Mouse (Mus musculus) midbrain, embryonic 13.5 days (tissue): Measurements from ENCODE around the gene Brat1. TPM values are rescaled to one million over a fixed set of nuclear protein-coding genes. Genes with fewer than 3 reads are reported as not detected.

Source experiments
- ATAC-seq: fragments of 200-750 bp; cut with Nextera tagmentation; 2 replicates; pipeline ENCODE4 v1.8.0; 2017; ENCODE audit warnings: mild to moderate bottlenecking, moderate TSS enrichment, moderate library complexity
- H3K27ac ChIP-seq: fragments of 300-500 bp; sonication (generic); 2 replicates; pipeline ENCODE4 v1.5.1; 2015; ENCODE audit warnings: inconsistent platforms, mild to moderate bottlenecking, moderate library complexity
- H3K27me3 ChIP-seq: fragments of 300-500 bp; sonication (generic); 2 replicates; pipeline ENCODE4 v1.6.1; 2015; ENCODE audit warnings: mild to moderate bottlenecking, inconsistent platforms
- H3K36me3 ChIP-seq: fragments of 300-500 bp; sonication (generic); 2 replicates; pipeline ENCODE4 v1.6.1; 2015; ENCODE audit warnings: mild to moderate bottlenecking, inconsistent platforms
- H3K4me1 ChIP-seq: fragments of 300-500 bp; sonication (generic); replicated peaks from 2 replicates; pipeline ENCODE4 v1.6.1; 2015; ENCODE audit warnings: inconsistent platforms
- H3K4me2 ChIP-seq: fragments of 300-500 bp; sonication (generic); replicated peaks from 2 replicates; pipeline ENCODE4 v1.6.1; 2015; ENCODE audit warnings: moderate library complexity, mild to moderate bottlenecking, inconsistent platforms
- H3K4me3 ChIP-seq: fragments of 300-500 bp; sonication (generic); replicated peaks from 2 replicates; pipeline ENCODE4 v1.5.1; 2015; ENCODE audit warnings: mild to moderate bottlenecking, inconsistent platforms
- H3K9ac ChIP-seq: fragments of 300-500 bp; sonication (generic); replicated peaks from 2 replicates; pipeline ENCODE4 v1.6.1; 2015; ENCODE audit warnings: mild to moderate bottlenecking, inconsistent platforms
- H3K9me3 ChIP-seq: fragments of 300-500 bp; sonication (generic); 2 replicates; pipeline ENCODE4 v1.6.1; 2016; ENCODE audit warnings: mild to moderate bottlenecking, inconsistent platforms
- WGBS: fragments of 180-500 bp; shearing (Covaris S2); methylation state at CpG from one replicate; pipeline ENCODE4 v1.1.7; 2015; 5-methylcytosine and 5-hydroxymethylcytosine counted together
- polyA plus RNA-seq: library from polyadenylated mRNA; unstranded; fragments of >200 nt; fragmentation: Nextera tagmentation; extraction: Ambion mirVana; gene quantifications from 2 replicates; pipeline ENCODE4 v1.2.1, GENCODE M21; 2015

Gene Brat1
- polyA plus RNA-seq, 1 experiment from 2014 or later, result 22.4 TPM

DNA sequence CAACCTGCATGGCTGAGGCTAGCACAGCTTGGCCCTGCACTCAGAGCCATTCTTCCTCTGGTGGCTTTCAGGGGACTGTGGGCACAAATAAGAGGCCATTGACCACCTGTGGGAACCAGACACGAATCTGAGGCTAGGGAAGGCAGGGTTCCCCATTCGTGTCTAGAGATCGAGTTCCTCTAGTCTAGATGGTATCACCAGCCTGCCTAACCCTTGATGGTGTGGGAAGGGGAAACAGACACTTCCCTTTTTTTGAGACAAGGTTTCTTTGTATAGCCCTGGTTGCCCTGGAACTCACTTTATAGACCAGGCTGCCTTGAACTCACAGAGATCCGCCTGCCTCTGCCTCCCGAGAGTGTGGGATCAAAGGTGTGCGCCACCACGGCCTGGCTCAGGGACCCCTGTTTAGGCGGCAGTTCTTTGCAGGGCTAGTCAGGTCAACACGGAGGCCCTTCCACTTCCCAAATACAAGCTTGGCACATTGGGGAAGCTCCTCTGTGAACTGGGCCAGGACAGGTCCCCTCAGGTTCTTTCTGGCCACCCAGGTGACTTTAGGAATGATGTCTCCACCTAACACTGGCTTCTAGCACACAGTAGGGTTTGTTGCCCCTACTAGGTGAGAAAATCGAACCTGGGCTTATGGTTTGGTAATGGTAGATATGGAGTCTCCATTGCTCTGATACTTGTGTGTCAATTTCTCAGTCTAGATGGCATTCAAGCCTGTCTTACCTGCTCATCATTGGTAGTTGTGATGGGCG, 26.4 kb downstream of the Brat1 start:
- H3K27ac ChIP-seq, result no peak overlapping the region
- no peaks in the 10 kb centered on the region for H3K9me3 ChIP-seq
- H3K27me3 ChIP-seq, result peaks cover 21% of the 10 kb centered on the region
- no peak overlapping the region for H3K9ac ChIP-seq
- H3K4me1 ChIP-seq, result peaks cover 11% of the 10 kb centered on the region
- no peaks in the 10 kb centered on the region for H3K36me3 ChIP-seq
- ATAC-seq, result no peak
- no peak overlapping the region for H3K4me2 ChIP-seq
- 91% methylated on average over 11 of the region's 11 CpGs for WGBS
- no peak overlapping the region for H3K4me3 ChIP-seq

- H3K4me3 ChIP-seq, result no peak overlapping the region
- no peak for ATAC-seq
- WGBS, result 66% methylated on average over 4 of the region's 4 CpGs
- H3K36me3 ChIP-seq, result no peaks in the 10 kb centered on the region
- peaks cover 30% of the 10 kb centered on the region for H3K27me3 ChIP-seq
- no peaks in the 10 kb centered on the region for H3K9me3 ChIP-seq
- H3K4me2 ChIP-seq, result no peak overlapping the region
- H3K4me1 ChIP-seq, result peaks cover 8% of the 10 kb centered on the region
- H3K27ac ChIP-seq, result no peak overlapping the region
- no peak overlapping the region for H3K9ac ChIP-seq
Observed at GRCm38 (mm10) chr5:140732195-140732594, 27.4 kb downstream of the Brat1 start.

- WGBS, result 88% methylated on average over 3 of the region's 3 CpGs
- no peak overlapping the region for H3K9ac ChIP-seq
- no peaks in the 10 kb centered on the region for H3K36me3 ChIP-seq
- no peak overlapping the region for H3K4me2 ChIP-seq
- peaks cover 8% of the 10 kb centered on the region for H3K4me1 ChIP-seq
- H3K4me3 ChIP-seq, result no peak overlapping the region
- H3K27ac ChIP-seq, result no peak overlapping the region
- H3K27me3 ChIP-seq, result peaks cover 31% of the 10 kb centered on the region
- no peak for ATAC-seq
- H3K9me3 ChIP-seq, result no peaks in the 10 kb centered on the region
Observed at GRCm38 (mm10) chr5:140733336-140733735, 28.5 kb downstream of the Brat1 start.

DNA sequence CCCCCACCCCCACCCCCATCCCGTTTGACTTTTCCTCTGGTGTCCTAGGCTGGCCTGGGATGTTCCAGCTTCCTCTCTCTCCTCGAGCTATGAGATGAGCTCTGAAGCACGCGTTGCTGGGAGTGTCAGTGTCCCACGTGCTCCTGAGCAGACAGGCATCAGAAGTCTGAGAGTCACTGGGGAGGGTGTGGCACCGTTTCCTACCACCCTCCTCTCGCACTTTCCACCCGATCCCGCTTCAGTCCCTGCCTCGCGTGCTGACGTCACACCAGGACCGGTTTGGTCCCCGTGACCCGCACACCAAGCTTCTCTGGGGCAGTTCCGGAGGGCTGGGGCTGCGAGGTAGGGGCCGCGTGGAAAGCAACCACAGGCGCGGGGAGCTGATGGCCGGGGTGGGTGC, 30.5 kb downstream of the Brat1 start:
- H3K4me3 ChIP-seq, result peak overlapping the region; percentile 31
- no peak overlapping the region for H3K27ac ChIP-seq
- peak overlapping the region; percentile 53 for H3K4me2 ChIP-seq
- ATAC-seq, result peak; percentile 53; the same call in 1 of the 2 replicates
- peaks cover 8% of the 10 kb centered on the region for H3K4me1 ChIP-seq
- no peaks in the 10 kb centered on the region for H3K36me3 ChIP-seq
- 3% methylated on average over 22 of the region's 22 CpGs for WGBS
- peak overlapping the region; percentile 44; the same call in 1 of the 2 replicates for H3K9ac ChIP-seq
- peaks cover 31% of the 10 kb centered on the region for H3K27me3 ChIP-seq
- H3K9me3 ChIP-seq, result no peaks in the 10 kb centered on the region

GRCm38 (mm10) chr5:140736166-140736565, 31.4 kb downstream of the Brat1 start:
- 31% methylated on average over 11 of the region's 13 CpGs for WGBS

GRCm38 (mm10) chr5:140739813-140740212, 35.0 kb downstream of the Brat1 start:
- peaks cover 8% of the 10 kb centered on the region for H3K4me1 ChIP-seq
- no peak overlapping the region for H3K4me2 ChIP-seq
- H3K27ac ChIP-seq, result no peak overlapping the region
- no peak overlapping the region for H3K4me3 ChIP-seq
- no peaks in the 10 kb centered on the region for H3K36me3 ChIP-seq
- H3K27me3 ChIP-seq, result peaks cover 27% of the 10 kb centered on the region
- H3K9ac ChIP-seq, result no peak overlapping the region
- 85% methylated on average over 12 of the region's 12 CpGs for WGBS
- no peaks in the 10 kb centered on the region for H3K9me3 ChIP-seq
- no peak for ATAC-seq

More at GRCm38 (mm10) chr5:140736166-140736565, 31.4 kb downstream of the Brat1 start:
- no peak overlapping the region for H3K4me2 ChIP-seq
- 0 out of 2 replicates have a peak overlapping the region, but pooled peaks have one; percentile 31 for H3K4me3 ChIP-seq
- ATAC-seq, result no peak
- H3K9me3 ChIP-seq, result no peaks in the 10 kb centered on the region
- H3K9ac ChIP-seq, result no peak overlapping the region
- H3K27me3 ChIP-seq, result peaks cover 31% of the 10 kb centered on the region
- H3K36me3 ChIP-seq, result no peaks in the 10 kb centered on the region
- H3K4me1 ChIP-seq, result peaks cover 8% of the 10 kb centered on the region
- no peak overlapping the region for H3K27ac ChIP-seq

DNA sequence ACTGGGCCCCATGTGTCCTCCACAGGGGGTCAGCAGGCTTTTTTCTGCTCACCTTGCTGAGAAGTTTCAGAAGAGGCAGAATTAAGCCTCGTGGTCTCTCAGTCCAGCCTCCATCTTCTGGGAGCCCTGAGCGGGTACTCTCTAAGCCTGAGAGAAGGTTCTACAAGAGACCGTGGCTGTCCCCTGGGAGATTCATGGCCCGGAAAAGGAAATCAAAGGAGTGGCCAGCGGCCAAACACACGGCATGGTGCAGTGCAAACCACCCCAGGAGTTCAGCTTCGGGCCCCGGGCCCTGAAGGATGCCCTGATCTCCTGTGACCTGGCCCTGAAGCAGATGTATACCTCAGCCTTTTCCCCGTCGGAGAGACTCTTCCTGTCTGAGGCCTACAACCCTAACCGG, 36.2 kb downstream of the Brat1 start:
- Histone ChIP-seq H3K9ac (no peak overlapping the region), H3K4me3 (no peak overlapping the region), H3K27me3 (peaks cover 15% of the 10 kb centered on the region), H3K9me3 (no peaks in the 10 kb centered on the region), H3K4me2 (no peak overlapping the region), H3K36me3 (no peaks in the 10 kb centered on the region), H3K27ac (no peak overlapping the region), H3K4me1 (no peaks in the 10 kb centered on the region)
- ATAC-seq, result no peak
- WGBS, result 85% methylated on average over 11 of the region's 11 CpGs

DNA sequence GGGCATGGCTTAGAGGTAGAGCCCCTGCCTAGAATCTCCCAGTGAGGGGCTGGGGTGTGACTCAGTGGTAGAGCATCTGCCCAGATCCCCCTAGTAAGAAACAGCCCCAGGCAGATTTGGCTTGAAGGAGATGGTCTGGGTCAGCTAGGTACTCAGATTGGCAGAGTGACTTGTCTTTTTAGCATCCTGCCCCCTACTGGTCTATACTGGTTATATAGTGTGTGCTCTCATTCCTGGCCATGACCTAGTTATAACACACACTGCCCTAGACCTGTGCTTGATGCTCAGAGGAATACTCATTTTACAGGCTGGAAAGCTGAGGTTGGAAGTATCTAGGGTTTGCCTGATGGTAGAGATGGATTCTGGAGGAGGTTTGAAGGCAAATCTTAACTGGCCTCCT, 37.1 kb downstream of the Brat1 start:
- H3K4me3 ChIP-seq, result no peak overlapping the region
- H3K4me1 ChIP-seq, result no peaks in the 10 kb centered on the region
- no peak for ATAC-seq
- H3K27me3 ChIP-seq, result peaks cover 7% of the 10 kb centered on the region
- no peak overlapping the region for H3K9ac ChIP-seq
- H3K36me3 ChIP-seq, result no peaks in the 10 kb centered on the region
- no peak overlapping the region for H3K4me2 ChIP-seq
- H3K27ac ChIP-seq, result no peak overlapping the region
- no peaks in the 10 kb centered on the region for H3K9me3 ChIP-seq

DNA sequence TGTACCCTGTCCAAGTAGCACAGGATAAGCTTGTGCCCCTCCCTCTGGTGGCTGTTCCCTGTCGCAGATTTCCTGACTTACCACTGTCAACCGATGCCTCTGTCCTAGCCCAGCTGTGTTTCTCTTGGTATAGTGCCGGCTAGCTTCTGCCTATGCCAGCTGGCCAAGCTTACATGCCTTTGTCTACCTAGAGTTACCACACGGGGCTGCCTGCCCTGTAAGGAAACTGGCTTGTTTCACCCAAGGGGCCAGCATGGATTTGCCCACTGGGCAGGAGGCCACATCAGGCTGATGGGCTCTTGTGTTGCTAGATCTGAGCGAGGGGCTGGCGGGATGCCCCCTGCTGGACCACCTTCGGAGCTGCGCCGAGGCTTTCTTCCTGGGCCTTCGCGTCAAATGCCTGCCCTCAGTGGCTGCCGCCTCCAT, 38.9 kb downstream of the Brat1 start:
- H3K9ac ChIP-seq, result no peak overlapping the region
- 0 out of 2 replicates have a peak, but pooled peaks cover 3% of the 10 kb centered on the region for H3K27me3 ChIP-seq
- H3K36me3 ChIP-seq, result no peaks in the 10 kb centered on the region
- H3K4me3 ChIP-seq, result no peak overlapping the region
- WGBS, result 33% methylated on average over 12 of the region's 12 CpGs
- H3K4me2 ChIP-seq, result no peak overlapping the region
- peak; percentile 41 for ATAC-seq
- peaks cover under 1% of the 10 kb centered on the region for H3K4me1 ChIP-seq
- no peaks in the 10 kb centered on the region for H3K9me3 ChIP-seq
- no peak overlapping the region for H3K27ac ChIP-seq

- ATAC-seq, result no peak
- H3K4me2 ChIP-seq, result no peak overlapping the region
- peaks cover 8% of the 10 kb centered on the region for H3K4me1 ChIP-seq
- H3K4me3 ChIP-seq, result no peak overlapping the region
- peaks cover 5% of the 10 kb centered on the region; the same call in 1 of the 2 replicates for H3K9me3 ChIP-seq
- H3K9ac ChIP-seq, result no peak overlapping the region
- no peaks in the 10 kb centered on the region for H3K36me3 ChIP-seq
- no peak overlapping the region for H3K27ac ChIP-seq
- 89% methylated on average over 10 of the region's 10 CpGs for WGBS
- 0 out of 2 replicates have a peak, but pooled peaks cover 3% of the 10 kb centered on the region for H3K27me3 ChIP-seq
Observed at GRCm38 (mm10) chr5:140748425-140748824, 43.6 kb downstream of the Brat1 start.

DNA sequence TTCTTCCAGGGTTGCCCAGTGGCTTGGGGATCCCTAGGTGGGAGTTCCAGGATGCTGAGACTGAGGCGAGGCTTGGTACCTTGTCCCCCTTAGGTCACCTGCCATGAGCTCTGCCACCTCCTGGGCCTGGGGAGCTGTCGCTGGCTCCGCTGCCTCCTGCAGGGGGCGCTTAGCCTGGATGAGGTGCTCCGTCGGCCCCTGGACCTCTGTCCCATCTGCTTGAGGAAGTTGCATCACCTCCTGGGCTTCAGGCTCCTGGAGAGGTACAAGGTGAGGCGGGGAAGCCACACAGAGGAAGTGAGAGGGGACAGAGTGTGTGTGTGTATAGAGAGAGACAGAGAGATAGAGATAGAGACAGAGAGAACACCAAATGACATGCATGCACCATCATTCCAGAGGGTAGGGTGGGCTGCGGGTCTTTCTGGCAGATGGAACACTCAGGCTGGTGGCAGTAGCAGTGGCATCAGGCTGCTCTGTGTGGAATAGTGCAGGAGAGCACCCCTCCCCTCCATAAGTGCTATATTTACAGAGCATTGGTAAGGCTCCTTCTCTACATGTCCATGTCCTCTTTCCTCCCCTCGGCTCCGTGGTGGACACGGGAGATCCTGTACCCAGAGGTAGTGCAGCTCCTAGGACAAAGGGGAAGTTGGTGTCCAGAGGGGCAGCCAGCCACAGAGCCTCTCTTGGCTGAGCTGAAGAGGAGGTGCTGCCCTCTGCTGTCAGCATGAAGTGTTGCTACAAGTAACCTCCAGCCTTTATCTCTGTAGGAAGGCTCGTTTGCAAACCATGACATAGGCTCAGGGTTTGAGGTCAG, 44.5 kb downstream of the Brat1 start:
- peak; percentile 88 for ATAC-seq
- Histone ChIP-seq H3K4me1 (peaks cover 8% of the 10 kb centered on the region), H3K27ac (peak overlapping the region; percentile 61; the same call in 1 of the 2 replicates), H3K9ac (peak overlapping the region; percentile 58), H3K36me3 (no peaks in the 10 kb centered on the region), H3K27me3 (no peaks in the 10 kb centered on the region), H3K9me3 (peaks cover 5% of the 10 kb centered on the region; the same call in 1 of the 2 replicates), H3K4me3 (peak overlapping the region; percentile 27), H3K4me2 (peak overlapping the region; percentile 46)
- 21% methylated on average over 12 of the region's 12 CpGs for WGBS

DNA sequence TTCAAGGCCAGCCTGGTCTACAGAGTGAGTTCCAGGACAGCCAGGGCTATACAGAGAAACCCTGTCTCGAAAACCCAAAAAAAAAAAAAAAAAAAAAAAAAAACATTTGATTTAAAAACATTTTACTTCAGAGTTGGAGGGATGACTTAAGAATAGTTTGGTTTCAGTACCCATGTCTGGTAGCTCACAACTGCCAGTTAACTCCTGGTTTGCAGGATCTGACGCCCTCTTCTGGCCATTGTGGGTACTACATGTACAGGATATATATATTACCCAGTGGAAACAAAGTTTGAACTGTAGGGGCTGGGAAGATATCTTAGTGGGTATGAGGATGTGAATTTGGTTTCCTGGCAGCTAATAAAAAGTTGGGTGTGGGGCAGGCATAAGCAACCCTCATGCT, 46.1 kb downstream of the Brat1 start:
- Histone ChIP-seq H3K27ac (no peak overlapping the region), H3K9me3 (peaks cover 5% of the 10 kb centered on the region; the same call in 1 of the 2 replicates), H3K4me1 (peaks cover 8% of the 10 kb centered on the region), H3K4me2 (no peak overlapping the region), H3K4me3 (no peak overlapping the region), H3K9ac (no peak overlapping the region), H3K27me3 (no peaks in the 10 kb centered on the region), H3K36me3 (0 out of 2 replicates have a peak, but pooled peaks cover 4% of the 10 kb centered on the region)
- 0% methylated on average over 1 of the region's 2 CpGs for WGBS
- ATAC-seq, result no peak
